Mouse (Mus musculus) heart, postnatal 0 days (tissue): ENCODE data around the gene Tenm3. TPM values are rescaled to one million over a fixed set of nuclear protein-coding genes. Genes with fewer than 3 reads are reported as not detected.
A peak's percentile ranks its signal among the peaks of the same experiment; 100 is the strongest.

Experiments used
- ATAC-seq: fragments of 200-750 bp; cut with Nextera tagmentation; 2 replicates; pipeline ENCODE4 v1.8.0; 2017; ENCODE audit warnings: low read depth, moderate number of reproducible peaks, moderate library complexity; ENCODE audit not compliant: insufficient read depth
- DNase-seq: peaks from one replicate; pipeline ENCODE4 v3.0.0-alpha.2; 2016; ENCODE audit warnings: low spot score
- H3K27ac ChIP-seq: fragments of 300-500 bp; sonication (generic); 2 replicates; pipeline ENCODE4 v1.5.1; 2014; ENCODE audit warnings: low read depth, mild to moderate bottlenecking
- H3K27me3 ChIP-seq: fragments of 300-500 bp; sonication (generic); 2 replicates; pipeline ENCODE4 v1.6.1; 2014; ENCODE audit warnings: low read length, mixed read lengths; ENCODE audit not compliant: control insufficient read depth, insufficient read depth
- H3K36me3 ChIP-seq: fragments of 300-500 bp; sonication (generic); replicated peaks from 2 replicates; pipeline ENCODE4 v1.6.1; 2014; ENCODE audit warnings: low read length, mixed read lengths; ENCODE audit not compliant: control insufficient read depth, insufficient read depth
- H3K4me1 ChIP-seq: fragments of 300-500 bp; sonication (generic); 2 replicates; pipeline ENCODE4 v1.6.1; 2014; ENCODE audit warnings: antibody characterized with exemption; ENCODE audit not compliant: control insufficient read depth, insufficient read depth
- H3K4me2 ChIP-seq: fragments of 300-500 bp; sonication (generic); 2 replicates; pipeline ENCODE4 v1.6.1; 2014; ENCODE audit warnings: low read depth, mild to moderate bottlenecking, low read length, moderate library complexity
- H3K4me3 ChIP-seq: fragments of 300-500 bp; sonication (generic); 2 replicates; pipeline ENCODE4 v1.5.1; 2014; ENCODE audit warnings: low read depth, low read length
- H3K9ac ChIP-seq: fragments of 300-500 bp; sonication (generic); replicated peaks from 2 replicates; pipeline ENCODE4 v1.6.1; 2014; ENCODE audit warnings: low read depth, low read length, mixed read lengths
- H3K9me3 ChIP-seq: fragments of 300-500 bp; sonication (generic); replicated peaks from 2 replicates; pipeline ENCODE4 v1.6.1; 2016; ENCODE audit warnings: low read length; ENCODE audit not compliant: control insufficient read depth
- CTCF ChIP-seq: IDR thresholded peaks from 2 replicates; pipeline ENCODE4 v1.5.1; 2016; ENCODE audit warnings: antibody characterized with exemption, control low read depth, low read depth
- EP300 ChIP-seq: IDR thresholded peaks from 2 replicates; pipeline ENCODE4 v1.6.1; 2016; ENCODE audit warnings: antibody characterized with exemption, low read depth
- WGBS: fragments of 180-500 bp; shearing (Covaris S2); extraction: QIAGEN DNeasy Blood & Tissue Kit; methylation state at CpG from one replicate; pipeline ENCODE4 v1.1.7; 2014; 5-methylcytosine and 5-hydroxymethylcytosine counted together
- polyA plus RNA-seq: library from polyadenylated mRNA; unstranded; fragments of >200 nt; fragmentation: Nextera tagmentation; extraction: Ambion mirVana; gene quantifications from 2 replicates; pipeline ENCODE4 v1.2.1, GENCODE M21; 2015
- total RNA-seq: library from RNA; depleted of rRNA; stranded (reverse); fragments of >200 nt; gene quantifications from 2 replicates; pipeline ENCODE4 v1.2.3, GENCODE M21; 2014; ENCODE audit warnings: low replicate concordance

Tenm3 gene
- total and polyA plus RNA-seq, 2 experiments from 2014 or later: 1.6 to 17.2 TPM

DNA sequence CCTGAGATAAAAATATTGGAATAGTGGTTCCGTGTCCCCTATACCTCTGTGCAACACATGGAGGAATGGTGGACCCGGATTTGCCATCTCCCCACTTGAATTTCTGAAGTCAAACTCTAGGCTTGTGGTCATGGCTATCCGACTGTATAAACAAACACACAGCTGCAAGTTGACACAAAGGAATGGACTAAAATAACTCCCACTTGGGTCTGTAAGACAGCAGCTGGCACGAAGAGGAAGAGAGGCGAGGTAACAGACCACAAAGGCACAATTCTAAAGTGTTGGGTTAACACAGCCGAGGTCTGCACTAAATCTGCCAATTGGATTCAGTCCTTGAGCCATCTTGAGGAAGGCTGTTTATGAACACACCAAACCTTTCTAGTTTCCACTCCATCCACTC, 548.2 kb downstream of the Tenm3 start:
- DNase-seq: no peak
- Histone ChIP-seq H3K27me3 (no peaks in the 10 kb centered on the region), H3K4me3 (no peak overlapping the region), H3K4me2 (no peak overlapping the region), H3K36me3 (no peaks in the 10 kb centered on the region), H3K27ac (no peak overlapping the region), H3K9ac (no peak overlapping the region), H3K9me3 (no peaks in the 10 kb centered on the region), H3K4me1 (no peaks in the 10 kb centered on the region)
- TF ChIP-seq EP300 (no peak), CTCF (no peak)
- WGBS: 68% methylated on average over 6 of the region's 6 CpGs
- ATAC-seq: no peak

DNA sequence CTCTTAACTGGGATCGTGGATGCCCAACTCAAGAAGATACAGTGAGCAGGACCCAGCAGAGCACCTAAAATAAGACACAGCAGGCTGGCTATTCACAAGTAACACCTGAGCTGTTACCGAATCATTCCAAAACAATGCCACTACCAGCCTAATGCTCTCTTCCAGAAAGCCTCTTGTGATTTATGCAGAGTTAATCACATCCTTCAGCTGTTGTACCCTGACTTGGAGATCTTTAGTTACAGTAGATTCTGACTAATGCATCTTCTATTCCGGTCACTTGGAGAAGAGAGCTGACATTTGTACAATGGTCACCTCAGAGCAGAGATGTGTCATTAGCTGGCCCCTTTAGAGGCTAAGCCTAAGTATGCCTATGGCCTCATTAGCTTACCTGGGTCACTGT, 550.0 kb downstream of the Tenm3 start:
- H3K4me3 ChIP-seq: no peak overlapping the region
- H3K27ac ChIP-seq: no peak overlapping the region
- ATAC-seq (no peak), DNase-seq (no peak)
- no peak overlapping the region for H3K9ac ChIP-seq
- H3K4me2 ChIP-seq: no peak overlapping the region
- H3K27me3 ChIP-seq: no peaks in the 10 kb centered on the region
- 77% methylated on average over 3 of the region's 3 CpGs for WGBS
- H3K36me3 ChIP-seq: no peaks in the 10 kb centered on the region
- no peak for TF ChIP-seq EP300
- no peak for TF ChIP-seq CTCF
- H3K9me3 ChIP-seq: no peaks in the 10 kb centered on the region
- H3K4me1 ChIP-seq: no peaks in the 10 kb centered on the region

DNA sequence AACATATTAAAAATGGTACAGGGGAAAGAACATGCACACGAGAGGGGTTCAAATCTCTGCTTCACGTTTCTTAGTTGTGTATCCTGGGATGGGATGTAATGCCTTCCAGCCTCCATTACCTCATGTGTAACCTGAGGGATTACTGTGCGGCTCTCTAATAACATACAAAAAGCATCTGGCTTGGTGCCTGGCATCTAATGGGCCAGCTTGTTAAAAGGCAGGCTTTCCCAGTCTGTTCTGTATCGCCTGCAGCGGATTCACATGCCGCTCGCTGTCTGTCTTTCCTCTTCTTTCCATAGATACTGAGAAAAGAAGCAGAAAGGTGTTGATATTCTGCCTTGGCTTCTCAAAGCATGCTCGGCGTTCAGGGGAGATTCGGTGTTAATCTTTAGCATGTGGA, 558.3 kb downstream of the Tenm3 start:
- no peaks in the 10 kb centered on the region for H3K4me1 ChIP-seq
- no peak overlapping the region for H3K4me2 ChIP-seq
- no peak overlapping the region for H3K27ac ChIP-seq
- no peak for DNase-seq
- 75% methylated on average over 10 of the region's 10 CpGs for WGBS
- H3K4me3 ChIP-seq: no peak overlapping the region
- TF ChIP-seq CTCF: no peak
- TF ChIP-seq EP300: no peak
- H3K36me3 ChIP-seq: no peaks in the 10 kb centered on the region
- ATAC-seq: no peak
- no peaks in the 10 kb centered on the region for H3K9me3 ChIP-seq
- H3K9ac ChIP-seq: no peak overlapping the region
- H3K27me3 ChIP-seq: no peaks in the 10 kb centered on the region

DNA sequence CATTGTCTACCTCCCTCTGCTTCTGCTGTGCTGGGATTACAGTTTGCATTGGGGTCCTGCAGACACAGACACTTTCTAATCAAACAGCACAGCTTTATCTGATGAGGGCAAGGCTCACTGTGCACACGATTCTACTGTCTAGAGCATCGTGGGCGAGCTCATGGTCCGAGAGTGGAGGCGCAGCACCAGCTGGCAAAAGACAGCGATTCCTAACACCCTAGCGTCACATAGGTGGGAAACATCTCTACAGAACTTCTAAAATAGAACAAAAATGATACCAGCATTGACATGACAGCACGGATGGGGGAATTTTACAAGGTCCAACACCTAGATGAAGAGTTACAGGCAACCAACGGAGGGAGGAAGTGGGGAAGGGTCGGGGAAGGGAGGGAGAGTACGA, 561.9 kb downstream of the Tenm3 start:
- WGBS: 81% methylated on average over 11 of the region's 11 CpGs
- H3K4me3 ChIP-seq: no peak overlapping the region
- H3K9ac ChIP-seq: no peak overlapping the region
- ATAC-seq (no peak), DNase-seq (no peak)
- H3K9me3 ChIP-seq: 0 out of 2 replicates have a peak, but pooled peaks cover under 1% of the 10 kb centered on the region
- H3K27ac ChIP-seq: no peak overlapping the region
- TF ChIP-seq EP300: no peak
- no peak for TF ChIP-seq CTCF
- H3K27me3 ChIP-seq: no peaks in the 10 kb centered on the region
- H3K36me3 ChIP-seq: no peaks in the 10 kb centered on the region
- H3K4me2 ChIP-seq: no peak overlapping the region
- H3K4me1 ChIP-seq: no peaks in the 10 kb centered on the region

DNA sequence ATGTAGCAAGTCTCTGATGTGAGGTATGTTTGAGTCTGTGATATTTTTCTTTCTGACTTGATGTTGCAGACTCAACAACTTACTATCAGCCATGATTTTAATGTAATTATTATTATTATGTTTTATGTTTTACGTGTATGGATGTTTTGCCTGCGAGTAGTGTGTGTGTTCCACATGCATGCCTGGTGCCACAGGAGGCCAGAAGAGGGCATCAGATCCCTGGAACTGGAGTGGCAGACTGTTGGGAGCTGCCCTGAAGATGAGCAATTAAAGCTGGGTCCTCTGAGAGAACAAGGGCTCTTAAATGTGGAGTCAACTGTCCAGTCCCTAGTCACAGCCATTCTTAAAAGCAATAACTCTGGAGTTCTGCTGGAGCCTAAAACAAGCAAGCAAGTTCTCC, 564.4 kb downstream of the Tenm3 start:
- Histone ChIP-seq H3K9me3 (peaks cover 9% of the 10 kb centered on the region; the same call in 1 of the 2 replicates), H3K36me3 (peaks cover 6% of the 10 kb centered on the region), H3K4me1 (no peaks in the 10 kb centered on the region), H3K27ac (no peak overlapping the region), H3K4me3 (no peak overlapping the region), H3K27me3 (no peaks in the 10 kb centered on the region), H3K4me2 (no peak overlapping the region), H3K9ac (no peak overlapping the region)
- ATAC-seq: no peak
- WGBS: 89% methylated on average over 2 of the region's 2 CpGs
- no peak for TF ChIP-seq EP300
- TF ChIP-seq CTCF: peak; percentile 35
- no peak for DNase-seq

DNA sequence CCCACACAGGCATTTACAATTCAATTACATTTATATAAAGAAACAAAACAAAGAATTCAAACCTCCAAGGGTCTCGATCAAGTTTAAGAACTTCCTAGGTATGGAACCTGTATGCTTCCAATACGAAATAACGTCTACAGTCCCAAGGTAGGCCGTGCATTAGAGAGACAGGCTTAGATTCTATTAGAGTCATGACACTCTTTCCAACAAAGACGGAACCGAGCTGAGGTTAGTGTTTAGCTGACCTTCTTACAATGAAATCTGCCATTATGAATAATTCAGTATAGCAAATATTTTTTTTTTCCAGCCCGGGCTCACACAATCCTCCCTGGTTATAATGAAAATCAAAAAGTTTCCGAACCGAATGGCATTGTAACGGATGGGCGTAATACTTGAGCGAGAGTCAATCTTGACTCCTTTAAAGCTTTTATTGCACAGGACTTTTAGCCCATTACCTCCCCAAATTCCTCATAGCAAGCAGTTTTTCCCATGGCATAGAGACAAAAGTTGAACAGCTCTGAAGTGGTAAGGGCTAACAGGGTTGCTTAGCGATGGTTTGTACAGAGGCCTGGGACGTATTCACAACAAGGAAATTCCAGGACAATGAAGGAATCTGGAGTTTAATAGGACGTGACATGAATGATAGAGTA, 565.6 kb downstream of the Tenm3 start:
- no peak overlapping the region for H3K9ac ChIP-seq
- H3K27ac ChIP-seq: no peak overlapping the region
- no peaks in the 10 kb centered on the region for H3K4me1 ChIP-seq
- TF ChIP-seq CTCF (no peak), EP300 (no peak)
- no peak for ATAC-seq
- H3K4me3 ChIP-seq: no peak overlapping the region
- DNase-seq: no peak
- H3K9me3 ChIP-seq: peaks cover 9% of the 10 kb centered on the region; the same call in 1 of the 2 replicates
- no peak overlapping the region for H3K4me2 ChIP-seq
- H3K36me3 ChIP-seq: peaks cover 6% of the 10 kb centered on the region
- 89% methylated on average over 15 of the region's 15 CpGs for WGBS
- no peaks in the 10 kb centered on the region for H3K27me3 ChIP-seq
